Mouse (Mus musculus) CH12.LX (cell line): ENCODE measurements at regions not wholly inside any gene's neighbourhood (a gene's known extent, or its start where the extent isn't known, plus 50 kb on each side); places are given as distances from the start of the nearest gene placed in this dataset.

Source experiments
- CTCF ChIP-seq, 2 experiments: IDR thresholded peaks in 1 of 2; conservative IDR thresholded peaks in 1 of 2; 2 replicates each; pipeline ENCODE4 v1.5.1; 2011 to 2012; ENCODE audit warnings: low read depth in 2 of 2, low read length in 2 of 2, improper control_type of control experiment in 1 of 2, inconsistent platforms in 1 of 2, mild to moderate bottlenecking in 1 of 2, moderate library complexity in 1 of 2
- E2F4 ChIP-seq: IDR thresholded peaks from 2 replicates; pipeline ENCODE4 v1.6.1; 2011; ENCODE audit warnings: low read depth, low read length, improper control_type of control experiment; ENCODE audit not compliant: insufficient replicate concordance
- POLR2A ChIP-seq: IDR thresholded peaks from 2 replicates; pipeline ENCODE4 v1.6.1; 2011; ENCODE audit warnings: low read depth, mild to moderate bottlenecking, improper control_type of control experiment, low read length
- USF1 ChIP-seq: IDR thresholded peaks from 2 replicates; pipeline ENCODE4 v1.6.1; 2014; ENCODE audit warnings: low read depth, mild to moderate bottlenecking, inconsistent platforms, low read length, improper control_type of control experiment

DNA sequence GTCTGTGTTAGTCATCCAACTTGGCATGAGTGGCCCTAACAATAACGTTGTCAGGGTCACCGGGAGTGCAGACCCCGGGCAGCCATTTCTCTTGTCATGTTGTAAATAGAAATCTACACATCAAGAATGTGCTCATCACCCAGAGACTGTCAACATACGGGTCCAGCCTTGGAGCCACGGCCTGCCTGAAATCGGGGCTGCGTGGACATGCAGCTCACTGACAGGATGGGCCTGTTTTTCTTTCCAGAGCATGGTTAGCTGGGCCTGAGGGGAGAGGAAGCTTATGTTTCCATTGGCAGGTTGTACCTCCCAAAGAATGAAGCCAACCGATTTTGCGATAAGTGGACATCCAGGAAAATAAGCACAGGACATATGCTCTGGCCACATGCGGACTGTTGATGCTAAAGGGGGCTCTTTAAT lies 101.1 kb downstream of the Spata18 start:
- no peak for TF ChIP-seq E2F4
- TF ChIP-seq CTCF (conservative IDR thresholded peaks at IDR 0.05 in 1 of 2, IDR thresholded peaks at IDR 0.05 in 1 of 2; ENCODE audit: low read depth in 2 of 2, low read length in 2 of 2): no peak
- TF ChIP-seq USF1: no peak
- no peak for TF ChIP-seq POLR2A
